Comparison of ENCODE assay signal across 11 mouse cellular contexts in the genomic region with DNA sequence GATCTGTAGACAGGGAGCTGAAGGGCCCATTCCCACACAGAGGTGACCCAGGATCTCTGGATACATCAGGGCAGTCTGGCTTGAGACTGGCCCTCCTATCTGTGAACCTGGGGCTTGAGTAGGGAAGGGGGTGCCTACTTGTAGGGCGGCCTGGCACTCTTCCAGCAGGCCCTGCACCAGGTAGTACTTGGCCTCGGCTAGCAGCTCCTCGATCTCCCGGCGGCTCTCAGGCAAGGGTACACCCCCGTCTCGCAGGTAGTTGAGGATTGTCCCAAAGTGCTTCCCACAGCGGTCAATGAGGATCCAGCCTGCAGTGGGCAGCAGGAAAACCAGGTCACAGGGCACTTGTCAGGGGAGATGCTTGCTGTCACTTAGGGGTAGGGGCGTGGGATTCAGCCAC. TPM values are rescaled to one million over a fixed set of nuclear protein-coding genes. Genes with fewer than 3 reads are reported as not detected.
DNase-seq lines count a peak whose midpoint lies in the region; ATAC-seq lines count a peak whose summit lies in the region.
"Had no signal": no experiment of that assay in that cellular context is flagged by ENCODE, and none has a peak within 500 bp of the region (broad histone marks: within the 10 kb centered on the region; RNA-seq: fewer than 3 reads in every experiment).

No protein-coding gene starts in this region.

- WGBS in heart, embryonic 11.5 days (ENCODE audit: insufficient replicate concordance) = 79% methylated on average over 9 of the region's 9 CpGs
- 86% methylated on average over 9 of the region's 9 CpGs for WGBS in midbrain, embryonic 10.5 days
- WGBS in midbrain, embryonic 11.5 days = 91% methylated on average over 9 of the region's 9 CpGs
- WGBS in intestine, embryonic 14.5 days = 68% methylated on average over 9 of the region's 9 CpGs
- 73% methylated on average over 9 of the region's 9 CpGs for WGBS in stomach, embryonic 14.5 days

- no peaks in the 10 kb centered on the region for H3K27me3 ChIP-seq in heart, embryonic 11.5 days (ENCODE audit: control insufficient read depth, insufficient read depth, low read length)
- H3K27me3 ChIP-seq in midbrain, embryonic 10.5 days (ENCODE audit: low read depth, poor library complexity, severe bottlenecking) = no peaks in the 10 kb centered on the region
- H3K27me3 ChIP-seq in midbrain, embryonic 11.5 days (ENCODE audit: control insufficient read depth, insufficient read depth, low read length) = no peaks in the 10 kb centered on the region
- H3K27me3 ChIP-seq in intestine, embryonic 14.5 days (replicated peaks; ENCODE audit: control insufficient read depth, insufficient read depth, low read length) = no peaks in the 10 kb centered on the region
- no peaks in the 10 kb centered on the region for H3K27me3 ChIP-seq in stomach, embryonic 14.5 days (ENCODE audit: control insufficient read depth, insufficient read depth, low read length)
- H3K27me3 ChIP-seq: liver, embryonic 15.5 days; neural tube, embryonic 12.5 days had no signal

- no peak overlapping the region for H3K4me2 ChIP-seq in heart, embryonic 11.5 days
- H3K4me2 ChIP-seq in midbrain, embryonic 11.5 days = no peak overlapping the region
- H3K4me2 ChIP-seq in intestine, embryonic 14.5 days (ENCODE audit: low read length) = no peak overlapping the region
- no peak overlapping the region for H3K4me2 ChIP-seq in stomach, embryonic 14.5 days (replicated peaks; ENCODE audit: low read depth, low read length)
- H3K4me2 ChIP-seq: liver, embryonic 15.5 days had no signal

- no peak overlapping the region for H3K4me3 ChIP-seq in heart, embryonic 11.5 days (ENCODE audit: low read depth, low read length)
- H3K4me3 ChIP-seq in midbrain, embryonic 10.5 days = no peak overlapping the region
- H3K4me3 ChIP-seq in midbrain, embryonic 11.5 days (ENCODE audit: low read depth, low read length) = no peak overlapping the region
- H3K4me3 ChIP-seq in intestine, embryonic 14.5 days (ENCODE audit: low read depth, low read length) = no peak overlapping the region
- H3K4me3 ChIP-seq in stomach, embryonic 14.5 days (ENCODE audit: low read depth, low read length) = no peak overlapping the region
- H3K4me3 ChIP-seq: liver, embryonic 15.5 days; neural tube, embryonic 12.5 days had no signal

- peak overlapping the region; percentile 50; the same call in 1 of the 2 replicates for H3K27ac ChIP-seq in heart, embryonic 11.5 days (ENCODE audit: low read depth, low read length)
- peak overlapping the region; percentile 39; the same call in 1 of the 2 replicates for H3K27ac ChIP-seq in midbrain, embryonic 10.5 days (replicated peaks)
- no peak overlapping the region for H3K27ac ChIP-seq in midbrain, embryonic 11.5 days (ENCODE audit: low read depth, low read length)
- peak overlapping the region; percentile 93 for H3K27ac ChIP-seq in intestine, embryonic 14.5 days (ENCODE audit: low read depth)
- peak overlapping the region; percentile 98 for H3K27ac ChIP-seq in stomach, embryonic 14.5 days (ENCODE audit: low read length)
- H3K27ac ChIP-seq: neural tube, embryonic 12.5 days had no signal

- peaks cover 50% of the 10 kb centered on the region for H3K4me1 ChIP-seq in heart, embryonic 11.5 days (ENCODE audit: control insufficient read depth, insufficient read depth, low read length)
- H3K4me1 ChIP-seq in midbrain, embryonic 10.5 days = peaks cover 39% of the 10 kb centered on the region
- no peaks in the 10 kb centered on the region; the same call in 1 of the 2 replicates for H3K4me1 ChIP-seq in midbrain, embryonic 11.5 days (ENCODE audit: control insufficient read depth, insufficient read depth, low read length)
- peaks cover 53% of the 10 kb centered on the region for H3K4me1 ChIP-seq in intestine, embryonic 14.5 days (replicated peaks; ENCODE audit: control insufficient read depth, insufficient read depth, low read length)
- H3K4me1 ChIP-seq in stomach, embryonic 14.5 days (ENCODE audit: control insufficient read depth, insufficient read depth, low read length) = peaks cover 54% of the 10 kb centered on the region

- no peaks in the 10 kb centered on the region for H3K9me3 ChIP-seq in heart, embryonic 11.5 days (replicated peaks; ENCODE audit: control insufficient read depth, low read length)
- H3K9me3 ChIP-seq in midbrain, embryonic 10.5 days (replicated peaks) = no peaks in the 10 kb centered on the region
- H3K9me3 ChIP-seq in midbrain, embryonic 11.5 days (ENCODE audit: control insufficient read depth, low read length) = no peaks in the 10 kb centered on the region
- no peaks in the 10 kb centered on the region for H3K9me3 ChIP-seq in intestine, embryonic 14.5 days (ENCODE audit: control insufficient read depth, low read length)
- no peaks in the 10 kb centered on the region for H3K9me3 ChIP-seq in stomach, embryonic 14.5 days (ENCODE audit: control insufficient read depth, low read depth, low read length)
- H3K9me3 ChIP-seq: liver, embryonic 15.5 days; neural tube, embryonic 12.5 days had no signal

- ATAC-seq in heart, embryonic 11.5 days (replicated peaks; ENCODE audit: insufficient number of reproducible peaks, low FRiP score, low TSS enrichment) = no peak
- ATAC-seq in midbrain, embryonic 11.5 days (ENCODE audit: low FRiP score) = no peak
- ATAC-seq in intestine, embryonic 14.5 days (replicated peaks; ENCODE audit: low FRiP score, low TSS enrichment, low read depth) = no peak
- no peak for ATAC-seq in stomach, embryonic 14.5 days (ENCODE audit: insufficient number of reproducible peaks, insufficient read depth, low FRiP score, low read depth)
- ATAC-seq: activated CD4-positive, CD25-positive, alpha-beta regulatory T cell, adult 4 months had no signal

- no peak overlapping the region for H3K9ac ChIP-seq in heart, embryonic 11.5 days (ENCODE audit: low read depth, low read length)
- no peak overlapping the region for H3K9ac ChIP-seq in midbrain, embryonic 11.5 days (ENCODE audit: low read length)
- H3K9ac ChIP-seq in intestine, embryonic 14.5 days (ENCODE audit: low read length) = peak overlapping the region; percentile 8; the same call in 1 of the 2 replicates
- H3K9ac ChIP-seq in stomach, embryonic 14.5 days (replicated peaks; ENCODE audit: low read depth, low read length) = 0 out of 2 replicates have a peak overlapping the region, but pooled peaks have one; percentile 10
- H3K9ac ChIP-seq: liver, embryonic 15.5 days; neural tube, embryonic 12.5 days had no signal

- DNase-seq in heart, adult 11 months = no peak
- DNase-seq in midbrain, embryonic 10.5 days (ENCODE audit: low spot score) = no peak
- no peak for DNase-seq in midbrain, embryonic 11.5 days (ENCODE audit: low spot score, missing footprints)
- no peak for DNase-seq in intestine, embryonic 14.5 days (ENCODE audit: low spot score)
- no peak for DNase-seq in thymus, postnatal 0 days (ENCODE audit: low spot score)
- DNase-seq in B cell, adult 2 months = no peak

- H3K36me3 ChIP-seq in heart, embryonic 11.5 days (ENCODE audit: control insufficient read depth, insufficient read depth, low read length) = peaks cover 33% of the 10 kb centered on the region
- peaks cover 100% of the 10 kb centered on the region for H3K36me3 ChIP-seq in midbrain, embryonic 10.5 days
- H3K36me3 ChIP-seq in midbrain, embryonic 11.5 days (ENCODE audit: control insufficient read depth, insufficient read depth, low read length) = peaks cover 32% of the 10 kb centered on the region
- H3K36me3 ChIP-seq in intestine, embryonic 14.5 days (ENCODE audit: control insufficient read depth, insufficient read depth, low read length) = peaks cover 91% of the 10 kb centered on the region
- peaks cover 80% of the 10 kb centered on the region for H3K36me3 ChIP-seq in stomach, embryonic 14.5 days (ENCODE audit: control insufficient read depth, insufficient read depth, low read length)

RNA-seq across cellular contexts. Expression of a gene that starts 10.4 kb away (rescaled TPM):
- 84.8 and 112 TPM in 2 replicates for polyA plus RNA-seq in heart, embryonic 11.5 days (2014; fragmentation: Nextera tagmentation; extraction: Ambion mirVana)
- 103 and 114 TPM in 2 replicates for polyA plus RNA-seq in midbrain, embryonic 10.5 days (2016; fragmentation: Nextera tagmentation; extraction: Ambion mirVana)
- polyA plus RNA-seq in midbrain, embryonic 11.5 days (2014; fragmentation: Nextera tagmentation; extraction: Ambion mirVana) = 104 and 112 TPM in 2 replicates
- polyA plus RNA-seq in intestine, embryonic 14.5 days (2014; fragmentation: Nextera tagmentation; extraction: Ambion mirVana) = 116 and 131 TPM in 2 replicates
- 111 and 125 TPM in 2 replicates for polyA plus RNA-seq in stomach, embryonic 14.5 days (2014; fragmentation: Nextera tagmentation; extraction: Ambion mirVana)
- polyA plus RNA-seq in thymus, postnatal 0 days (2015; fragmentation: Nextera tagmentation; extraction: Ambion mirVana) = 65.6 and 65.8 TPM in 2 replicates

RNA-seq across cellular contexts. Expression of a gene that starts 10.5 kb away (rescaled TPM):
- polyA plus RNA-seq in heart, embryonic 11.5 days (2014; fragmentation: Nextera tagmentation; extraction: Ambion mirVana) = 43.0 and 54.7 TPM in 2 replicates
- 49.8 and 56.9 TPM in 2 replicates for polyA plus RNA-seq in midbrain, embryonic 10.5 days (2016; fragmentation: Nextera tagmentation; extraction: Ambion mirVana)
- polyA plus RNA-seq in midbrain, embryonic 11.5 days (2014; fragmentation: Nextera tagmentation; extraction: Ambion mirVana) = 45.5 and 49.7 TPM in 2 replicates
- 49.0 and 51.8 TPM in 2 replicates for polyA plus RNA-seq in intestine, embryonic 14.5 days (2014; fragmentation: Nextera tagmentation; extraction: Ambion mirVana)
- polyA plus RNA-seq in stomach, embryonic 14.5 days (2014; fragmentation: Nextera tagmentation; extraction: Ambion mirVana) = 46.3 and 51.6 TPM in 2 replicates
- polyA plus RNA-seq in thymus, postnatal 0 days (2015; fragmentation: Nextera tagmentation; extraction: Ambion mirVana) = 29.4 and 29.7 TPM in 2 replicates

Comparison
In these comparisons a context has a peak if more than half of its experiments do, and no peak if none do; other contexts are left out.
1. H3K9ac ChIP-seq: peak in intestine, embryonic 14.5 days (single experiment) and stomach, embryonic 14.5 days (single experiment); none in heart, embryonic 11.5 days (single experiment) and midbrain, embryonic 11.5 days (single experiment).